Mouse (Mus musculus): ENCODE results near the gene Gsap.
"Not testable (repeated sequence)": the region's sequence is repeated elsewhere in the genome, so short reads cannot be mapped to it uniquely, and the experiment has no call there.

Gene Gsap

DNA sequence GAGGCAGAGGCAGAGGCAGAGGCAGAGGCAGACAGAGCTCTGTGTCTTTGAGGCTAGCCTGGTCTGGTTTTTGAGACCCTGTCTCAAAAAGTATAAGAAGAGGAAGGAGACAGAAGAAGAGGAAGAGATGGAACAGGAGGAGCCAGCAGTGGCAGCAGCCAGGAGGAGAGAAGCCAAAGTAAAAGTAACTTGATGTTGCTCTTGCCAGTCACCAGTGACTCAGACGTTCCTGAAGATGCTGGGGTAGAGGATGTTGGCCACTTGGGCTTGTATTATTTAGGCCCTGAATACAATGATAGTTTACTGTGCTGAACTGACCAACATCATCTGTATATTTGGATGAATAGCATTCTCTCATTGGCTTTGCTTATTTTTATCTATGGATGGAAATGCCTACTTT is 142.5 kb downstream of the Gsap start:
- no peak for DNase-seq (ENCODE audit: low spot score)

DNA sequence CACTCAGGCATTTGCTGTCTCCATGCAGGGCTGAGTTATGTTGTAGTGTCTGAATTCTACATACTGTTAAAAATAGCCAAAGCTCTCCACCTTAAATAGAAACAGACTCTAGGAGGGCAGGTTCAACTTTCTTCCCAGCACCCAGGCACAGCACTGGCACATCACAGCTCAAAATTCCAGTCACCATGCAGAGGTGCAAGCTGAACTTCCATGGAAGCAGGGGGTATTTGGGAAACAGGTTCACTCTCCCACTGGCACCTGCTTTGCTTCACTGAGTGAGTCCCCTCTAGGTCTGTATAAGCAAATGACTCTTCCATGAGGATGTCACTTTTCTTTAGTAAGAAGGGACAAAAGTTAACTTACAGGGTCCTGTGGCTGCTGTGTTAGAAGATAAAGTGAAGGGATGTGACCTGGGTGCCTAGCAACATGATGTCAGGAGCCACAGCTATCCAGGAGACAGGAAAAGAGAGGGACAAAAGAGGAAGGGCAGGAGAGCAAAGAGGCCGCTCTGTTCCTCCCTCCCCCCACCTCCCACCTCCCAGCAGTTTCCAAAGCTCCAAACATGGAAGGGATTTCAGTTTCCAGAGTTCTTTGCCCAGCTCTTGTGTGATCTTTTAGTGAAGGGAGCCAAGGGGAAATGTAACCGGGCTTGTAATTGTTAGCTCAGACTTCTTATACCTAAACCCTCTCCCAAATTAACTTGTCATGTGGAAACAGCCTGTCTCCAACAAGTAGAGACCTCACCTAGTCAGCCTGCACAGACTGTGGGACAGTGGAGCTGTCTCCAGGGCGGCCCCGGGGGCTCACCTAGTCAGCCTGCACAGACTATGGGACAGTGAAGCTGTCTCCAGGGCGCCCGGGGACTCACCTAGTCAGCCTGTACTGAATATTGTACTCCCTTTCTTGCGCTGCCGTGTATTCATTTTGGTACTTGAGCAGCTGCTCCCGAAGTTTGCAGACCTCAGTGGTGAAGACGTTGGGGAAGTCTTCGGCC is 143.9 kb downstream of the Gsap start:
- DNase-seq (ENCODE audit: low spot score), result no peak

GRCm38 (mm10) chr5:21331656-21332055 is 145.6 kb downstream of the Gsap start:
- no peak for DNase-seq (ENCODE audit: low spot score)

DNA sequence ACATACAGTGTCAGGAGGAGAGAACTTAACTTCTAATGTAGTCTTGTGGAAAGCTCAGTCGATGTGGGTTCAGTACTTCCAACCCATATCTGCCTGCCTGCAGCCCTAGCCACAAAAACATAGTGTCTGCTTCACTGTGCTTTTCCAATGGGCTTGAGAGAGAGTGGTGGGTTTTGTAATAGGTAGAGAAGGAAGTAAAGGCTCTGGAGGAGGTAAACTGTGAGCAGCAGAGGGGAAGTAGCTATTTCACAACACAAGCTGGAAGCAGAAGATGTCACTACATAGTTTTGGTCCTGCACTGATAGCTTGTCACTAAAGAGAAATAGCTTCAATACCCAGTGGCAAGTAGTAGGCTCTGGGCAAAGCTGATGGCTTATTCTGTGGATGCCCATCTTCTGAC is 146.1 kb downstream of the Gsap start:
- DNase-seq (ENCODE audit: low spot score), result no peak

GRCm38 (mm10) chr5:21342265-21342664 is 156.2 kb downstream of the Gsap start:
- DNase-seq (ENCODE audit: low spot score), result not testable (repeated sequence)

DNA sequence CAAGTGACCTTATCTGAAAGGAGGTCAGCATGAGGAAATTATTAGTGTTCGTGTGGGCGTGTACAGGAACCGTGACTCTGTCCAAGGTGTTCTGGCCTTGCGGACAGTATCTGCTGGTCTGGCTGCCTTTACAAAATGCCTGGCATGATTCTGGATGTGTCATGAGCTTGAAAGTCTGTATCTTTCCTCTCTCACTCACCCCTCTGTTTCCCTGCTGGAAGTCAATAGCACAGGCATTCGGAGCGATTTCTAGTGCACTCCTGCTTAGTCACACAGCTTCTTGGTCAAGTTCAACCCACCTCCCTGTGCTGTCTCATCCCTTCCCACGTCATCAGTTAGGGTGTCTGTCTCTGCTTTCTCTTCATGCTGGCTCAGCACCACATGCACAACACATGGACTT is 162.3 kb downstream of the Gsap start:
- no peak for DNase-seq (ENCODE audit: low spot score)

DNA sequence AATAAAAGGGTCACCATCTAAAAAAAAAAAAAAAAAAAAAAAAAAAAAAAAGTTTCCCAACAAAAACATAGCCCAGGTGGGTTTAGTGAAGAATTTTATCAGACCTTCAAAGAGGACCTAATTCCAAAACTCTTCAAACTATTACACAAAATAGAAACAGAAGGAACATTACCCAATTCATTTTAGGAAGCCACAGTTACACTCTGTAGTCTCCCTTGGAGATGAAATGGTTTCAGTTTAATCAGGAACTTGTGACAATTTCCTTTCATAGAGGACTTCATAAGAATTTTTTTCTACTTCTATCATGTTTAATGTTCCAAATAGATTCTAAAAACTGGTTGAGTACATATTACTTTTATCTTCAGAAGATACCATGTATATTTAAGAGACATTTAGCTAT is 165.6 kb downstream of the Gsap start:
- DNase-seq (ENCODE audit: low spot score), result no peak

DNA sequence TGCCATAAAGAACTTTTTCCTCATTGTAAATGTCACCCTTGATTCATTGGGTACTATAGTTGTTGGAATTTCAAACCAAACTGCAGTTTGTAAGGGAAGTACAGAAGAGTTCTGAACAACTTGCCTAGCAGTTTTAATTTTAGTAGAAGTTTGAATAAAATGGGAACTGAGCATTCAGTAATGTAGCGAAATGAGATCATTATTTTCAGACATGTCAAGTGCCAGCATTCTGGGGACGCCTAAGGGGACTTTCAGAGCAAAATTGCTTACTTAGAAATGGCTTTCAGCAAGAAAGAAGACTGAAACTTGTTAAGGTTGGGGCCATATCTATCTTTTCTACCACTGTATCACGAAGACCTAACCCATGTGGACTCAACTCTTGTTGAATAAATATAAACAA is 172.6 kb downstream of the Gsap start:
- DNase-seq (ENCODE audit: low spot score), result no peak

DNA sequence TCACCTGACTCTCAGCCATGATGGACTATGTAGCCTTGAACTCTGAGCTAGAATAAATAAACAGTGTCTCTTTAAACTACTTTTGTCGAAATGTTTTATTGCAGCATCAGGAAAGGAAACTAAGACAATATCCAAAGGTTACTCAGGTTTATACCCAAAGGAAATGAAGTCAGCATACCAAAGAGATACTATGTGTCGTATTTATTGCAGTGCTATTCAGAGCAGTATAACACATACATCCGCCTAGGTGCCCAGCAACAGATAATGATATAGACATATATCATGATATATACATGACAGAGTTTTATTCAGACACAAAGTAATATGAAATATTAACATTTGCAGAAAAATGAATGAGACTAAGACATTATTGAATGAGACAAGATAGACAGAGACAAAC is 177.3 kb downstream of the Gsap start:
- DNase-seq (ENCODE audit: low spot score), result no peak
